In genomic region chr4:108391124-108391523, GRCm38 (mm10) we compare ENCODE assay signal across 20 mouse cellular contexts. TPM values are rescaled to one million over a fixed set of nuclear protein-coding genes. Genes with fewer than 3 reads are reported as not detected.
DNase-seq lines count a peak whose midpoint lies in the region; ATAC-seq lines count a peak whose summit lies in the region.
"Had no signal": no experiment of that assay in that cellular context is flagged by ENCODE, and none has a peak within 500 bp of the region (broad histone marks: within the 10 kb centered on the region; RNA-seq: fewer than 3 reads in every experiment).

No protein-coding gene starts in this region.

- no peak overlapping the region for H3K9ac ChIP-seq in embryonic facial prominence, embryonic 12.5 days
- H3K9ac ChIP-seq in intestine, embryonic 15.5 days: no peak overlapping the region
- no peak overlapping the region for H3K9ac ChIP-seq in stomach, embryonic 15.5 days
- H3K9ac ChIP-seq in midbrain, embryonic 14.5 days (replicated peaks; ENCODE audit: low read length): no peak overlapping the region
- H3K9ac ChIP-seq: embryonic facial prominence, embryonic 13.5 days; forebrain, embryonic 13.5 days; heart, embryonic 13.5 days; hindbrain, embryonic 15.5 days had no signal

- no peak overlapping the region for H3K4me2 ChIP-seq in embryonic facial prominence, embryonic 12.5 days (replicated peaks)
- H3K4me2 ChIP-seq in intestine, embryonic 15.5 days (replicated peaks): 0 out of 2 replicates have a peak overlapping the region, but pooled peaks have one; percentile 3
- H3K4me2 ChIP-seq in stomach, embryonic 15.5 days: no peak overlapping the region
- no peak overlapping the region for H3K4me2 ChIP-seq in midbrain, embryonic 14.5 days (ENCODE audit: low read length)
- H3K4me2 ChIP-seq: embryonic facial prominence, embryonic 13.5 days; forebrain, embryonic 13.5 days; heart, embryonic 13.5 days; hindbrain, embryonic 15.5 days had no signal

- H3K36me3 ChIP-seq in embryonic facial prominence, embryonic 12.5 days: no peaks in the 10 kb centered on the region
- no peaks in the 10 kb centered on the region for H3K36me3 ChIP-seq in embryonic facial prominence, embryonic 10.5 days (replicated peaks)
- no peaks in the 10 kb centered on the region for H3K36me3 ChIP-seq in intestine, embryonic 15.5 days
- no peaks in the 10 kb centered on the region for H3K36me3 ChIP-seq in stomach, embryonic 15.5 days
- H3K36me3 ChIP-seq in midbrain, embryonic 14.5 days (ENCODE audit: control insufficient read depth, insufficient read depth, low read length): no peaks in the 10 kb centered on the region
- H3K36me3 ChIP-seq: embryonic facial prominence, embryonic 13.5 days; heart, embryonic 13.5 days; hindbrain, embryonic 15.5 days had no signal

- ATAC-seq in embryonic facial prominence, embryonic 12.5 days (ENCODE audit: insufficient number of reproducible peaks, insufficient read depth, low FRiP score, low TSS enrichment): no peak
- ATAC-seq in intestine, embryonic 15.5 days: peak; percentile 75
- peak; percentile 65 for ATAC-seq in stomach, embryonic 15.5 days (ENCODE audit: insufficient read depth, low FRiP score, low read depth)
- ATAC-seq in midbrain, embryonic 14.5 days (ENCODE audit: low FRiP score, low TSS enrichment): no peak
- ATAC-seq: forebrain, embryonic 13.5 days had no signal

- no peak overlapping the region for H3K4me3 ChIP-seq in embryonic facial prominence, embryonic 12.5 days
- no peak overlapping the region for H3K4me3 ChIP-seq in embryonic facial prominence, embryonic 10.5 days
- no peak overlapping the region for H3K4me3 ChIP-seq in intestine, embryonic 15.5 days (replicated peaks)
- H3K4me3 ChIP-seq in stomach, embryonic 15.5 days (replicated peaks): no peak overlapping the region
- H3K4me3 ChIP-seq in midbrain, embryonic 14.5 days (replicated peaks; ENCODE audit: low read depth, low read length): no peak overlapping the region
- H3K4me3 ChIP-seq: embryonic facial prominence, embryonic 13.5 days; forebrain, embryonic 13.5 days; heart, embryonic 13.5 days; hindbrain, embryonic 15.5 days had no signal

- no peak for DNase-seq in embryonic facial prominence, embryonic 10.5 days (ENCODE audit: low spot score)
- no peak for DNase-seq in midbrain, embryonic 14.5 days
- no peak for DNase-seq in frontal cortex, postnatal 25 days (ENCODE audit: low spot score in 2 of 2)
- no peak for DNase-seq in kidney, postnatal 4 days
- DNase-seq: adrenal gland, postnatal 36 days; cerebellum, adult 11 months; cerebellum, adult 8-10 months; cerebellum, postnatal 14 days; embryo, embryonic 11 days; gastrocnemius, postnatal 36 days; heart, adult 11 months; heart, postnatal 36 days had no signal

- WGBS in embryonic facial prominence, embryonic 12.5 days: 72% methylated on average over 5 of the region's 5 CpGs
- 84% methylated on average over 5 of the region's 5 CpGs for whole genome bisulfite sequencing in embryonic facial prominence, embryonic 10.5 days
- 66% methylated on average over 5 of the region's 5 CpGs for WGBS in intestine, embryonic 15.5 days
- WGBS in stomach, embryonic 15.5 days: 54% methylated on average over 5 of the region's 5 CpGs
- WGBS in midbrain, embryonic 14.5 days: 83% methylated on average over 5 of the region's 5 CpGs

- H3K27ac ChIP-seq in embryonic facial prominence, embryonic 12.5 days: 0 out of 2 replicates have a peak overlapping the region, but pooled peaks have one; percentile 50
- no peak overlapping the region for H3K27ac ChIP-seq in embryonic facial prominence, embryonic 10.5 days (replicated peaks)
- peak overlapping the region; percentile 45 for H3K27ac ChIP-seq in intestine, embryonic 15.5 days
- H3K27ac ChIP-seq in stomach, embryonic 15.5 days: peak overlapping the region; percentile 66
- no peak overlapping the region for H3K27ac ChIP-seq in midbrain, embryonic 14.5 days (replicated peaks; ENCODE audit: low read depth, low read length)
- H3K27ac ChIP-seq: embryonic facial prominence, embryonic 13.5 days; forebrain, embryonic 13.5 days; heart, embryonic 13.5 days; hindbrain, embryonic 15.5 days had no signal

- no peaks in the 10 kb centered on the region for H3K9me3 ChIP-seq in embryonic facial prominence, embryonic 12.5 days
- H3K9me3 ChIP-seq in embryonic facial prominence, embryonic 10.5 days: no peaks in the 10 kb centered on the region
- H3K9me3 ChIP-seq in intestine, embryonic 15.5 days: no peaks in the 10 kb centered on the region
- no peaks in the 10 kb centered on the region for H3K9me3 ChIP-seq in stomach, embryonic 15.5 days
- H3K9me3 ChIP-seq in midbrain, embryonic 14.5 days (ENCODE audit: control insufficient read depth, low read length): peaks cover 3% of the 10 kb centered on the region; the same call in 1 of the 2 replicates
- H3K9me3 ChIP-seq: embryonic facial prominence, embryonic 13.5 days; forebrain, embryonic 13.5 days; hindbrain, embryonic 15.5 days had no signal

- H3K27me3 ChIP-seq in embryonic facial prominence, embryonic 12.5 days: no peaks in the 10 kb centered on the region
- no peaks in the 10 kb centered on the region for H3K27me3 ChIP-seq in embryonic facial prominence, embryonic 10.5 days (replicated peaks; ENCODE audit: low read depth, poor library complexity, severe bottlenecking)
- H3K27me3 ChIP-seq in intestine, embryonic 15.5 days (replicated peaks): no peaks in the 10 kb centered on the region
- no peaks in the 10 kb centered on the region for H3K27me3 ChIP-seq in stomach, embryonic 15.5 days (replicated peaks)
- H3K27me3 ChIP-seq in midbrain, embryonic 14.5 days (ENCODE audit: control insufficient read depth, insufficient read depth, low read length): no peaks in the 10 kb centered on the region
- H3K27me3 ChIP-seq: embryonic facial prominence, embryonic 13.5 days; forebrain, embryonic 13.5 days; heart, embryonic 13.5 days; hindbrain, embryonic 15.5 days had no signal

- H3K4me1 ChIP-seq in embryonic facial prominence, embryonic 12.5 days: peaks cover 10% of the 10 kb centered on the region
- H3K4me1 ChIP-seq in embryonic facial prominence, embryonic 10.5 days: peaks cover 26% of the 10 kb centered on the region
- H3K4me1 ChIP-seq in intestine, embryonic 15.5 days (replicated peaks): peaks cover 11% of the 10 kb centered on the region; the same call in 1 of the 2 replicates
- H3K4me1 ChIP-seq in stomach, embryonic 15.5 days: no peaks in the 10 kb centered on the region
- H3K4me1 ChIP-seq in midbrain, embryonic 14.5 days (ENCODE audit: control insufficient read depth, insufficient read depth, low read length): peaks cover 14% of the 10 kb centered on the region

RNA-seq across cellular contexts. Expression of gene Shisal2a, which starts 8.0 kb away (rescaled TPM):
- 13.3 and 14.4 TPM in 2 replicates for polyA plus RNA-seq in embryonic facial prominence, embryonic 12.5 days (2016; fragmentation: Nextera tagmentation; extraction: Ambion mirVana)
- 4.0 and 5.6 TPM in 2 replicates for polyA plus RNA-seq in embryonic facial prominence, embryonic 10.5 days (2016; fragmentation: Nextera tagmentation; extraction: Ambion mirVana)
- 1.3 and 1.6 TPM in 2 replicates for polyA plus RNA-seq in intestine, embryonic 15.5 days (2015; fragmentation: Nextera tagmentation; extraction: Ambion mirVana)
- 2.3 and 2.6 TPM in 2 replicates for polyA plus RNA-seq in stomach, embryonic 15.5 days (2015; fragmentation: Nextera tagmentation; extraction: Ambion mirVana)
- 4.9 and 6.6 TPM in 2 replicates for polyA plus RNA-seq in midbrain, embryonic 14.5 days (2014; fragmentation: Nextera tagmentation; extraction: Ambion mirVana)
- polyA plus RNA-seq: C2C12 had no signal

RNA-seq across cellular contexts. Expression of gene Gpx7, which starts 15.6 kb away (rescaled TPM):
- polyA plus RNA-seq in embryonic facial prominence, embryonic 12.5 days (2016; fragmentation: Nextera tagmentation; extraction: Ambion mirVana): 62.7 and 67.1 TPM in 2 replicates
- 39.7 and 40.1 TPM in 2 replicates for polyA plus RNA-seq in embryonic facial prominence, embryonic 10.5 days (2016; fragmentation: Nextera tagmentation; extraction: Ambion mirVana)
- 37.5 and 42.6 TPM in 2 replicates for polyA plus RNA-seq in intestine, embryonic 15.5 days (2015; fragmentation: Nextera tagmentation; extraction: Ambion mirVana)
- polyA plus RNA-seq in stomach, embryonic 15.5 days (2015; fragmentation: Nextera tagmentation; extraction: Ambion mirVana): 53.9 and 54.6 TPM in 2 replicates
- polyA plus RNA-seq in midbrain, embryonic 14.5 days (2014; fragmentation: Nextera tagmentation; extraction: Ambion mirVana): 16.2 and 23.9 TPM in 2 replicates
- polyA plus RNA-seq: C2C12 had no signal

Comparison
In these comparisons a context has a peak if more than half of its experiments do, and no peak if none do; other contexts are left out.
1. H3K27ac ChIP-seq: peak in embryonic facial prominence, embryonic 12.5 days (single experiment), intestine, embryonic 15.5 days (single experiment) and stomach, embryonic 15.5 days (single experiment); none in embryonic facial prominence, embryonic 10.5 days (single experiment) and midbrain, embryonic 14.5 days (single experiment).
2. ATAC-seq: peak in intestine, embryonic 15.5 days (single experiment) and stomach, embryonic 15.5 days (single experiment); none in embryonic facial prominence, embryonic 12.5 days (single experiment) and midbrain, embryonic 14.5 days (single experiment).